Mouse (Mus musculus): Measurements from ENCODE around the gene Apoc4. TPM values are rescaled to one million over a fixed set of nuclear protein-coding genes. Genes with fewer than 3 reads are reported as not detected.
A peak's percentile ranks its signal among the peaks of the same experiment; 100 is the strongest.
"Not testable (repeated sequence)": the region's sequence is repeated elsewhere in the genome, so short reads cannot be mapped to it uniquely, and the experiment has no call there.

Gene Apoc4
- total RNA-seq, 2 experiments from 2014 or later, result 0.42 to 4.7 TPM

DNA sequence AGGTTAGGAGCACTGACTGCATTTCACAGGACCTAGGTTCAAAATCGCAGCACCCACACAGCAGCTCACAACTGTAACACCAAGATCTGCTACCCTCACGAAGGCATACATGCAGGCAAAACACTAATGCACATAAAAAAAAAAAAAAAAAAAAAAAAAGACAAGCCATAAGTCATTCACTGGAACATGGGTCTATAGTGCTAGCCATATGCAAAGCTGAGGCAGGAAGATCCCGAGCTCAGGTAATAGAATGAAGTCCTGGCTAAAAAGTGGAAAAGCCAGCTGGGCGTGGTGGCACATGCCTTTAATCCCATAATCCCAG, 18.5 kb upstream of the Apoc4 start:
- no peak for DNase-seq (ENCODE audit: low spot score in 2 of 2)

GRCm38 (mm10) chr7:19698907-19699826, 17.9 kb upstream of the Apoc4 start, which contains the start of gene Apoe:
Gene Apoe, minus strand, starts transcription at chr7:19699188.
- DNase-seq (ENCODE audit: low spot score in 2 of 2), result peak in 1 of 2 experiments; percentile 34

DNA sequence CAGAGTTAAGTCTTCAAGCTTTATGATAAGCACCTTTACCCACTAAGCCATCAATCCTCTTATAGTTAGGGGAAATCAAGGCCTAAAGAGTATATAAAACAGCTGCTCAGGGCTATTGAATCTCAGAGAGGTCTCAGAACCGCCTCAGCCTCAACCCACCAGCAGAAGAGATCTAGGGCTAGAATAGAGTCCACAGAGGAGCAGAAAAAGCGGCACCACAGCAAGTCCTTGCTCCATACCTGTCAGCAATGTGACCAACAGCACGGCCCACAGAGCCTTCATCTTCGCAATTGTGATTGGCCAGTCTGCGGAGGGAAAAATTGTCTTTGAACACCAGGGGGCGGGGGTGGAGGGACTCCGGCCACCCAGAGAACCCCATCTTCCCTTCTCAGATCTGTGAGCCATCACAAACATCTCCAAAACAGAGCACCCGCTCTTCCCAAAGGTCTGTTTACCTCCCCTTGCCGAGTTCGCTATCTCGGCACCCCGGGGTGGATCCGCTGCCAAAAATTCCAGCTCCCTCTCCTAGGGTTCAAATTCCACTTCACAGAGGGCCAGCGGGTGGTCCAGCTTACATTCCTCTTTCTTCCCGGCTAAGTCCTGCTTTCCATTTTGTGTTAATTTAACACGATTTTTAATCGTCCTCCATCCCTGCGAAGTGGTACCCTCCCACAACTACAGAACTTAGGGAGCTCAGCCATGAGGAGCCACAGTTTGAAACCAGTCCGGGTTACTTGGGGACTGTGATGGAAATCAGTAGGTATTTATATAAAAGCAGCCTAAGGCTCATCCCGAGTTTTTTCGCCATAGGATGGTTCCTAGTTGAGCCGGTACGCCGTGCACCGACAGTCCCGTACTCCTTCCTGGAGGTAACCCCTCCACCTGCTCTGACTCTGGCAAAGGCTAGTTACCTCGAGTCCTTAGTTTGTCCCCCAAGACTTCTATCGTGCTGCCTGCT, 16.9 kb upstream of the Apoc4 start:
- no peak for DNase-seq (ENCODE audit: low spot score in 2 of 2)

- no peak for DNase-seq (ENCODE audit: low spot score in 2 of 2)
Observed at GRCm38 (mm10) chr7:19696336-19696873, 15.1 kb upstream of the Apoc4 start.

DNA sequence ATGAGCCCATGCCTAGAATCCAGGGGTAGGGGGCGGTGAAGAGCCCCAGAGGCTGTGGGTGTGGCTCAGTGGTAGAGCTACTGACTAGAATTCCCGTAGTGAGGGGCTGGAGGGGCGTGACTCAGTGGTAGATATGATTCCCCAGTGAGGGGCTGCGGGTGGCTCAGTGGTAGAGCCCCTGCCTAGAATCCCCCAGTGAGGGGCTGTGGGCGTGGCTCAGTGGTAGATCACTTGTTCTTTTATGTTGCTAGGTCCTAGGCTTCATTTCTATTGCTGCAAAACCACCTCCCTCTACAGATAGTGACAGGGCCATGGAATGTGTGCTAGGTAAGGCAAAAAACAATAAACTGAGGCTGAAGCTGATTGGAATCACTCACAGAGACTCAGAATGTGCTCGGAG, 14.6 kb upstream of the Apoc4 start:
- DNase-seq (ENCODE audit: low spot score in 2 of 2), result no peak

GRCm38 (mm10) chr7:19695213-19695594, 13.9 kb upstream of the Apoc4 start:
- no peak for DNase-seq (ENCODE audit: low spot score in 2 of 2)

GRCm38 (mm10) chr7:19694336-19695212, 13.3 kb upstream of the Apoc4 start:
- no peak for DNase-seq (ENCODE audit: low spot score in 2 of 2)

- DNase-seq (ENCODE audit: low spot score in 2 of 2), result peak in 1 of 2 experiments; percentile 34
Observed at GRCm38 (mm10) chr7:19693421-19693820, 12.1 kb upstream of the Apoc4 start.

DNA sequence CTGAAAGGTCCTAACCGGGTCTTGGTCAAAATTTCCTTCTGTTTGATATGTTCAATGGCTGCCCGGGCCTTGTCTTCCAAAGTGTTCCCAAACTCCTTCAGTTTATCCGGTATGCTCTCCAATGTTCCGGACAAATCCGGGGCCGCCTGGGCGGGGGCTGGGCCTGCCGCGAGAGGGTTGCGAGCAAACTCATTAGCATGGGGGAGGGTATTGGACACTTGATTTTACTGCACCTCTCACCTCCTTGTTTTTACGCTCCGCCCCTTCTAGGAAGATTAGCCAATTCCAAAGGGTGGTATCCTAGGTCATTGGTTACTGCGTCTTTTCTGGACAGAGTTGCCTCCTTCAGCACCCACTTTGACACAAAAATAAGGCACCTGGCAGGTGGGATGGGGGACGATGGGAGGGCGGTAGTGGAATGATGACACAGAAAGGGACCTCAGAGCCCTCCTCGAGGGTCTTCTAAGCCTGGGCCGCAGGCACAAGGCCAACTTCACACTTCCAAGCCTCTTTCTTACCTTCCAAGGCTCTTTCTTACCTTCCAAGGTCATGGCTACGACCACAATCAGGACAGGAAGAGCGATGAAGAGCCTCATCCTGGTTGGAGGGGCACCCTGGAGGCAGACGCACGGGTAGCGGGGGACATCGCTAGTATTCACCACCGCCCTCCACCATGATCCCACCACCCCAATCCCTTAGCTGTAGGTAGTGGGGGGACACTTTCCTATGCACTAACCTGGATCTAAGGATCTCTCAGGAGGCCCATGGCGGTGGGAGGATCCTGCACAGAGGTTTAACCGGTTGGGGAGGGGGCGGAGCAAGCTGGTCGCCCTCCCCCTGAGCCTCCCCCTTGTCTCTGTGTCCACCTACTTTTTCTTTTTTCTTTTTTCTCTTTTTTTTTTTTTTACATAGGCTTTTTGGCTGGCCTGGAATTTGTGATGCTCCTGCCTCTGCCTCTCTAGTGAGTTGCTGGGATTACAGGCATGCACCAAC, 10.9 kb upstream of the Apoc4 start, which contains the start of gene Apoc1:
Apoc1 (minus strand) TSS at position 788 of the 993 bp plus-strand sequence.
- no peak for DNase-seq (ENCODE audit: low spot score in 2 of 2)

- no peak for DNase-seq (ENCODE audit: low spot score in 2 of 2)
Observed at GRCm38 (mm10) chr7:19691434-19691833, 10.2 kb upstream of the Apoc4 start.

DNA sequence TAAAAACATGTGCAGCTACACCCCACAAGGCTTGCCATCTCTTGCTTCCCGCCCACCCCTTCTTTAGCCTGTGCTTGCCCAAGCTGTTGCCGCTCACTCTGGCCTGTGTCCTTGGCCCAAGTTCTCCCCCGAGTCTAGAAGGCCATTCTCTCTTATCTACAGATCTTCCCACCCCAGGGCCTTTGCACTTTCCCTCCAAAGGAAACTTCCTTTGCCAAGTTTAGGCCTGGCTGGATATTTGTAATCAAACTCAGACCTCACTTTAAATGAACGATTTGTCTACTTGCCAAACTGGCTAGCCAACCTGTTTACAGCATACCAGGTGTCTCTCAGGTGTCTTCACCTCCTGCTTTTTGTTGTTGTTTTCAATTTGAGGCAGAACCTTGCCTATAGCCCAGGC, 9.6 kb upstream of the Apoc4 start:
- no peak for DNase-seq (ENCODE audit: low spot score in 2 of 2)

GRCm38 (mm10) chr7:19688611-19689010, 7.3 kb upstream of the Apoc4 start:
- no peak for DNase-seq (ENCODE audit: low spot score in 2 of 2)

GRCm38 (mm10) chr7:19688101-19688500, 6.8 kb upstream of the Apoc4 start:
- no peak for DNase-seq (ENCODE audit: low spot score in 2 of 2)

DNA sequence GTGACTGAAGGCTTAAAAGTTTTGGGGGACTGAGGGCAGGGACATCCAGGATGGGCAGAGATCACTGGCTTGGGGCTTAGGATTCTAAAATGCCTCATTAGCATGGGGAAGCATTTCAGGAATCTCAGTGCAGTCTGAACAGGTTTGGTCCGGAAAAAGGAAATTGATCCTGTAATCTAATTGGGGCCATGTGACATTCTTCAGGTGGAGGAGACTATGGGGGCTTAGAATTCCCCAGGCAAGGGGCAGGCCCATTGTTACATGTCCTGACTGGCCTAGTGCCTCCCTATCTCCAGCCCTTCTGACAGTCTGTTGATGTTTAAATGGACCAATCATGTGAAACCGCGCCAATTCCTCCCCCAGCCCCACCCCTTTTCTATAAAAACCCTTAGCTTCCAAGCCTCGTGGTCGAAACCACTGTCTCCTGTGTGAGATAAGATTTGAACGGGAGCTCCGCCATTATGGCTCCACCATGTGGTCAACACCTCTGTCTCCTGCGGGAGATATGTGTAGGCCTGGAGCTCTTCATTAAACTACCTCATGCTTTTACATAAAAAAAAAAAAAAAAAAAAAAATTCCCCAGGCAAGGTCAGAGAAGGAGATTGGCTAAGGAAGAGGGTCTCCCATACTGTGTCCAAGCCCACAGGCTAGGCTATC, 5.8 kb upstream of the Apoc4 start:
- not testable (repeated sequence) for DNase-seq (ENCODE audit: low spot score in 2 of 2)

DNA sequence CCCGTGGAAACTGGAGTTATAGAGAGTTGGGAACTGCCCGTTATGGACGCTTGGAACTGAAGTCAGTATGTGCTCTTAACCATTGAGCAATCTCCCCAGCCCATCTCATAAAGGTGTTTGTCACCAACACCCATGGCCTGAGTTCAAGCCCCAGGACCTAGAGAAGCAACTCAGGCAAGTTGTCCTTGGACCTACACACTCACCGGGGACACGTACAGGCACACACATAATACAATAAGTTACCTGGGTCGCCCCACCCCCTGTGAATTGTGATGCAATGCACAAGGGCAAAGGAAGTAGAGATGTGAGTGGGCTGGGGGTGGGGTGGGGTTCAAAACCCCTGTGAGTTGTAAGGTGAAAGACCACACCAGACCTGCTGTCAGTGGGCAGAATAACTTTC, 5.2 kb upstream of the Apoc4 start:
- no peak for DNase-seq (ENCODE audit: low spot score in 2 of 2)

GRCm38 (mm10) chr7:19685374-19685773, 4.1 kb upstream of the Apoc4 start:
- DNase-seq (ENCODE audit: low spot score in 2 of 2), result no peak

DNA sequence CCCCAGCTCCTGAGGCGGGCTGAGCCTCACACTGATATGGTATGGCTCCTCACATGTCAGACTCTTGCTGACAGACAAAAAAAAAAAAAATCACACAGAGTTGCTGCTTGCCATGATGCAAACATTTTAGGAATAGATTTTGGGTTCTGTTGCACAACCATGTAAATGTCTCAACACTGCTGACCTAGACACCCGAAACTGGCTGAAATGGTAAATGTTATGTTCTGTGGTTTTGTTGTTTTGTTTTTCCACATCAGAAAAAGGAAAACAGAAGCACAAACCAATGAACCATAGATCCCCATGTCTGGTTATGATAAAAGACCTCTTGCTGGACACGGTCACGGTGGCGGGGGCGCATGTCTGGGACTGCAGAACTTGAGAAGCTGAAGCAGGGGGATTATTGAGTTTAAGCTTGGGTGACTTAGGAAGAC, 2.5 kb upstream of the Apoc4 start:
- no peak for DNase-seq (ENCODE audit: low spot score in 2 of 2)

DNA sequence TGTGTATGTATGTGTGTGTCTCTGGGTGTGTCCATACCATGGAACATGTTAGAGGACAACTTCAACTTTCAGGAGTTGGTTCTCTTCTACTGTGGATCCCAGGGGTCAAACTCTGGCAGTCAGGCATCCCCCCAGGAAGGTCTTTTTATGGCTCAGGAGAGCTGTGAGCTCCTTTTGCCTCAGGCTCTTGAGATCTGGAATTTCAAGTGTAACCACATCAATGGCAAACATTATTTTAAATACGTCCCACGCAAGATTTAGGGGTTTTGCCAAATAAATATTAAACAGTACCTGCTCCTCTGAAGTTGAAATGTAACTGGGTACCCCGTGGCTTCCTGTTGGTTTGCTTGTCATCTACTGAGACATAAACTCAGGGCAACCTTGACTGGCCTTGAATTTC, 1.7 kb upstream of the Apoc4 start:
- no peak for DNase-seq (ENCODE audit: low spot score in 2 of 2)

- DNase-seq (ENCODE audit: low spot score in 2 of 2), result no peak
Observed at GRCm38 (mm10) chr7:19680702-19681101, 577 bp downstream of the Apoc4 start.
